Mouse (Mus musculus): ENCODE data around the gene Frmd4b.

Frmd4b gene

GRCm38 (mm10) chr6:97578210-97578609 lies 39.1 kb downstream of the Frmd4b start:
- DNase-seq: no peak

GRCm38 (mm10) chr6:97577349-97577748 lies 40.0 kb downstream of the Frmd4b start:
- no peak for DNase-seq

GRCm38 (mm10) chr6:97576565-97577346 lies 40.6 kb downstream of the Frmd4b start:
- DNase-seq: peak; percentile 31

GRCm38 (mm10) chr6:97576096-97576495 lies 41.2 kb downstream of the Frmd4b start:
- no peak for DNase-seq

GRCm38 (mm10) chr6:97574973-97575372 lies 42.4 kb downstream of the Frmd4b start:
- no peak for DNase-seq

GRCm38 (mm10) chr6:97572226-97572625 lies 45.1 kb downstream of the Frmd4b start:
- no peak for DNase-seq

- no peak for DNase-seq
Measured at GRCm38 (mm10) chr6:97568538-97568937, 48.8 kb downstream of the Frmd4b start.

- no peak for DNase-seq
Measured at GRCm38 (mm10) chr6:97566746-97567145, 50.6 kb downstream of the Frmd4b start.

GRCm38 (mm10) chr6:97557147-97557546 lies 60.2 kb downstream of the Frmd4b start:
- DNase-seq: no peak

- no peak for DNase-seq
Measured at GRCm38 (mm10) chr6:97555637-97556036, 61.7 kb downstream of the Frmd4b start.

GRCm38 (mm10) chr6:97553431-97553830 lies 63.9 kb downstream of the Frmd4b start:
- no peak for DNase-seq

- no peak for DNase-seq
Measured at GRCm38 (mm10) chr6:97552573-97552972, 64.8 kb downstream of the Frmd4b start.

GRCm38 (mm10) chr6:97551884-97552283 lies 65.5 kb downstream of the Frmd4b start:
- no peak for DNase-seq

- DNase-seq: no peak
Measured at GRCm38 (mm10) chr6:97551161-97551560, 66.2 kb downstream of the Frmd4b start.

GRCm38 (mm10) chr6:97540458-97540857 lies 76.9 kb downstream of the Frmd4b start:
- no peak for DNase-seq

GRCm38 (mm10) chr6:97535763-97536445 lies 81.4 kb downstream of the Frmd4b start:
- DNase-seq: peak; percentile 44

- no peak for DNase-seq
Measured at GRCm38 (mm10) chr6:97531043-97531442, 86.3 kb downstream of the Frmd4b start.

- no peak for DNase-seq
Measured at GRCm38 (mm10) chr6:97528961-97529680, 88.2 kb downstream of the Frmd4b start.

GRCm38 (mm10) chr6:97526092-97526491 lies 91.2 kb downstream of the Frmd4b start:
- DNase-seq: peak; percentile 56

- peak; percentile 94 for DNase-seq
Measured at GRCm38 (mm10) chr6:97523118-97523517, 94.2 kb downstream of the Frmd4b start.

- DNase-seq: no peak
Measured at GRCm38 (mm10) chr6:97521279-97522038, 95.9 kb downstream of the Frmd4b start.

- DNase-seq: no peak
Measured at GRCm38 (mm10) chr6:97520566-97520965, 96.8 kb downstream of the Frmd4b start.

- DNase-seq: no peak
Measured at GRCm38 (mm10) chr6:97519553-97519952, 97.8 kb downstream of the Frmd4b start.

Data from right cerebral cortex, postnatal 4 days (tissue).